Mouse (Mus musculus): Measurements from ENCODE around the gene Vmn1r75.

Vmn1r75 gene

GRCm38 (mm10) chr7:11874330-11874729 lies at the start of gene Vmn1r75:
Vmn1r75 (plus strand) TSS chr7:11874630.
- no peak for DNase-seq

GRCm38 (mm10) chr7:11833680-11834079 lies 40.8 kb upstream of the Vmn1r75 start, which contains the start of gene Vmn1r74:
Vmn1r74 (plus strand) TSS chr7:11833980.
- DNase-seq = no peak

Data from lung, adult 18-20 months (tissue).